Mouse (Mus musculus) embryonic facial prominence, embryonic 11.5 days (tissue): ENCODE measurements at regions not wholly inside any gene's neighbourhood (a gene's known extent, or its start where the extent isn't known, plus 50 kb on each side); places are given as distances from the start of the nearest gene placed in this dataset.

Experiments
- ATAC-seq: fragments of 200-750 bp; cut with Nextera tagmentation; replicated peaks from 2 replicates; pipeline ENCODE4 v1.8.0; 2017; ENCODE audit warnings: low read depth; ENCODE audit not compliant: insufficient number of reproducible peaks, low FRiP score, low TSS enrichment
- DNase-seq: peaks from one replicate; pipeline ENCODE4 v3.0.0-alpha.2; 2015; ENCODE audit warnings: low spot score
- H3K27ac ChIP-seq: fragments of 300-500 bp; sonication (generic); replicated peaks from 2 replicates; pipeline ENCODE4 v1.5.1; 2014; ENCODE audit warnings: mild to moderate bottlenecking, low read depth, low read length, control low read depth
- H3K27me3 ChIP-seq: fragments of 300-500 bp; sonication (generic); 2 replicates; pipeline ENCODE4 v1.6.1; 2014; ENCODE audit warnings: mild to moderate bottlenecking, low read length, moderate library complexity, mixed read lengths; ENCODE audit not compliant: control insufficient read depth, insufficient read depth
- H3K36me3 ChIP-seq: fragments of 300-500 bp; sonication (generic); replicated peaks from 2 replicates; pipeline ENCODE4 v1.6.1; 2014; ENCODE audit warnings: low read depth, mild to moderate bottlenecking, low read length, moderate library complexity, mixed read lengths; ENCODE audit not compliant: control insufficient read depth, insufficient read depth
- H3K4me1 ChIP-seq: fragments of 300-500 bp; sonication (generic); 2 replicates; pipeline ENCODE4 v1.6.1; 2014; ENCODE audit warnings: low read length, mixed read lengths; ENCODE audit not compliant: control insufficient read depth, insufficient read depth
- H3K4me2 ChIP-seq: fragments of 300-500 bp; sonication (generic); 2 replicates; pipeline ENCODE4 v1.6.1; 2014; ENCODE audit warnings: low read depth, mild to moderate bottlenecking, control low read depth, low read length, moderate library complexity
- H3K4me3 ChIP-seq: fragments of 300-500 bp; sonication (generic); 2 replicates; pipeline ENCODE4 v1.5.1; 2014; ENCODE audit warnings: low read depth, low read length, control low read depth
- H3K9ac ChIP-seq: fragments of 300-500 bp; sonication (generic); replicated peaks from 2 replicates; pipeline ENCODE4 v1.6.1; 2014; ENCODE audit warnings: mild to moderate bottlenecking, control low read depth, low read length
- H3K9me3 ChIP-seq: fragments of 300-500 bp; sonication (generic); replicated peaks from 2 replicates; pipeline ENCODE4 v1.6.1; 2016; ENCODE audit warnings: mild to moderate bottlenecking, low read length, inconsistent platforms, mixed read lengths; ENCODE audit not compliant: control insufficient read depth
- WGBS: fragments of 180-500 bp; shearing (Covaris S2); extraction: QIAGEN DNeasy Blood & Tissue Kit; methylation state at CpG from one replicate; pipeline ENCODE4 v1.1.7; 2014; 5-methylcytosine and 5-hydroxymethylcytosine counted together

- no peak overlapping the region for H3K4me2 ChIP-seq
- no peaks in the 10 kb centered on the region for H3K27me3 ChIP-seq
- ATAC-seq (no peak), DNase-seq (no peak)
- H3K9ac ChIP-seq: no peak overlapping the region
- no peak overlapping the region for H3K27ac ChIP-seq
- H3K4me3 ChIP-seq: no peak overlapping the region
- H3K4me1 ChIP-seq: no peaks in the 10 kb centered on the region
- H3K36me3 ChIP-seq: no peaks in the 10 kb centered on the region
- no peaks in the 10 kb centered on the region for H3K9me3 ChIP-seq
Measured at GRCm38 (mm10) chr12:119062490-119062889, 96.3 kb upstream of the Abcb5 start.

- Histone ChIP-seq H3K4me3 (no peak overlapping the region), H3K36me3 (no peaks in the 10 kb centered on the region), H3K4me1 (no peaks in the 10 kb centered on the region), H3K9me3 (no peaks in the 10 kb centered on the region), H3K27me3 (no peaks in the 10 kb centered on the region), H3K4me2 (no peak overlapping the region), H3K27ac (no peak overlapping the region), H3K9ac (no peak overlapping the region)
- no peak for ATAC-seq
- no peak for DNase-seq
- 60% methylated on average over 3 of the region's 3 CpGs for WGBS
Measured at GRCm38 (mm10) chr12:119054560-119054959, 88.3 kb upstream of the Abcb5 start.

GRCm38 (mm10) chr12:119051692-119052379 is 85.6 kb upstream of the Abcb5 start:
- DNase-seq (no peak), ATAC-seq (no peak)
- Histone ChIP-seq H3K4me1 (no peaks in the 10 kb centered on the region), H3K36me3 (no peaks in the 10 kb centered on the region), H3K4me3 (no peak overlapping the region), H3K27me3 (no peaks in the 10 kb centered on the region), H3K4me2 (no peak overlapping the region), H3K27ac (no peak overlapping the region), H3K9me3 (no peaks in the 10 kb centered on the region), H3K9ac (no peak overlapping the region)
- WGBS: 64% methylated on average over 2 of the region's 2 CpGs

- Histone ChIP-seq H3K27me3 (no peaks in the 10 kb centered on the region), H3K4me2 (no peak overlapping the region), H3K4me1 (no peaks in the 10 kb centered on the region), H3K9ac (no peak overlapping the region), H3K9me3 (no peaks in the 10 kb centered on the region), H3K27ac (no peak overlapping the region), H3K4me3 (no peak overlapping the region), H3K36me3 (no peaks in the 10 kb centered on the region)
- 95% methylated on average over 3 of the region's 3 CpGs for WGBS
- DNase-seq: no peak
- ATAC-seq: no peak
Measured at GRCm38 (mm10) chr12:119038306-119038705, 72.1 kb upstream of the Abcb5 start.

GRCm38 (mm10) chr12:119034828-119035227 is 68.6 kb upstream of the Abcb5 start:
- no peaks in the 10 kb centered on the region for H3K4me1 ChIP-seq
- H3K27ac ChIP-seq: no peak overlapping the region
- ATAC-seq: no peak
- WGBS: 74% methylated on average over 4 of the region's 4 CpGs
- no peak overlapping the region for H3K9ac ChIP-seq
- H3K9me3 ChIP-seq: no peaks in the 10 kb centered on the region
- no peak for DNase-seq
- no peak overlapping the region for H3K4me3 ChIP-seq
- H3K36me3 ChIP-seq: no peaks in the 10 kb centered on the region
- no peak overlapping the region for H3K4me2 ChIP-seq
- no peaks in the 10 kb centered on the region for H3K27me3 ChIP-seq

- H3K27ac ChIP-seq: no peak overlapping the region
Measured at GRCm38 (mm10) chr12:119028711-119029110, 62.5 kb upstream of the Abcb5 start.

GRCm38 (mm10) chr12:119028161-119028560 is 61.9 kb upstream of the Abcb5 start:
- Histone ChIP-seq H3K27ac (no peak overlapping the region), H3K27me3 (no peaks in the 10 kb centered on the region), H3K4me1 (no peaks in the 10 kb centered on the region), H3K36me3 (no peaks in the 10 kb centered on the region), H3K9me3 (no peaks in the 10 kb centered on the region), H3K4me2 (no peak overlapping the region), H3K4me3 (no peak overlapping the region), H3K9ac (no peak overlapping the region)
- DNase-seq (no peak), ATAC-seq (no peak)
- WGBS: 74% methylated on average over 2 of the region's 2 CpGs

More at GRCm38 (mm10) chr12:119028711-119029110, 62.5 kb upstream of the Abcb5 start:
- H3K9me3 ChIP-seq: no peaks in the 10 kb centered on the region
- no peaks in the 10 kb centered on the region for H3K36me3 ChIP-seq
- WGBS: 74% methylated on average over 2 of the region's 2 CpGs
- H3K9ac ChIP-seq: no peak overlapping the region
- H3K4me1 ChIP-seq: no peaks in the 10 kb centered on the region
- ATAC-seq: no peak
- DNase-seq: no peak
- H3K27me3 ChIP-seq: no peaks in the 10 kb centered on the region
- H3K4me2 ChIP-seq: no peak overlapping the region
- H3K4me3 ChIP-seq: no peak overlapping the region

- DNase-seq: peak; percentile 55
- no peak overlapping the region for H3K27ac ChIP-seq
Measured at GRCm38 (mm10) chr12:119027701-119028100, 61.5 kb upstream of the Abcb5 start.

More at GRCm38 (mm10) chr12:119027701-119028100, 61.5 kb upstream of the Abcb5 start:
- H3K4me3 ChIP-seq: no peak overlapping the region
- H3K9me3 ChIP-seq: no peaks in the 10 kb centered on the region
- 23% methylated on average over 4 of the region's 4 CpGs for WGBS
- no peak overlapping the region for H3K9ac ChIP-seq
- H3K36me3 ChIP-seq: no peaks in the 10 kb centered on the region
- H3K4me1 ChIP-seq: no peaks in the 10 kb centered on the region
- no peak overlapping the region for H3K4me2 ChIP-seq
- H3K27me3 ChIP-seq: no peaks in the 10 kb centered on the region
- no peak; the same call in 1 of the 2 replicates for ATAC-seq
